Mouse (Mus musculus): ENCODE results near the gene Tbc1d21.

Gene Tbc1d21

GRCm38 (mm10) chr9:58370355-58370754 is at the start of gene Tbc1d21:
Tbc1d21 (minus strand) TSS chr9:58370455.
- in situ Hi-C loops (cut with MboI; ENCODE audit: unreplicated experiment in 2 of 2): loop anchor here (5.0 to 10.0 kb wide), 3 partner anchors 143 to 333 kb away; no protein-coding TSS in a partner anchor

GRCm38 (mm10) chr9:58411556-58411955 is 41.3 kb upstream of the Tbc1d21 start:
- in situ Hi-C loops (cut with MboI; ENCODE audit: unreplicated experiment in 2 of 2): no loop called here

DNA sequence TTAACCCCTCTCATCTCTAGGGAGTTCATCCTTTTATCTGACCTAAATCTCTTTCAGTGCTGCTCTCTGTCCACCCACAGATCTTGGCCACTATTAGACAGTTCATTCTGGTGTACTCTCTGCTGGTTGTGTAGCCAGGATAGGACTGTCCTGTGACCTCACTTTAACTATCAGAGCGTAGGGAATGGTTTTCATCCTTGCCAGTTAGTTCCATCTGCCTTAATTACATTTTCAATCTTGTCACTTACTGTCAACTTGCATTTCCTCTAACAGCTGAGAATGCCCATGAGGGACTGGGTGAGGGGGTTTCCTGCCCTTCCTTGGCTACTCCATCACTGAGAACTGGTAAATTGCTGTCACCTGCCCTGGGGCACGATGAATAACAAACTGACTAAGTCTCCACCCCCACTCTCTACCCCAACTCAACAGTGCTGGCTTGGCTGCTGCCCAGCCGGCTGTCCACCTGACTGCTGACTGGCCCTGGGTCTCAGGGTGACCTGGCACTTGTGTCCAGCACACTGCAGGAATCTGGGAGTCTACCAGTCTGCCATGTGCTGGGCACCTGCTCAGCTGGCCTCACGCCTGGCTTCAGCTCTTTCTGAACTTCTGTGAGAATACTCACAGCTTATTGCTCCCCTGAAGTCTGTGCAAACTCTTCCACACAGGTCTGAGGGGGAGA is 39.9 kb upstream of the Tbc1d21 start:
- in situ Hi-C loops (cut with MboI; ENCODE audit: unreplicated experiment in 2 of 2): no loop called here

GRCm38 (mm10) chr9:58409247-58409646 is 39.0 kb upstream of the Tbc1d21 start:
- in situ Hi-C loops (cut with MboI; ENCODE audit: unreplicated experiment in 2 of 2): no loop called here

- in situ Hi-C loops (cut with MboI; ENCODE audit: unreplicated experiment in 2 of 2): no loop called here
Measured at GRCm38 (mm10) chr9:58404412-58404811, 34.2 kb upstream of the Tbc1d21 start.

- in situ Hi-C loops (cut with MboI; ENCODE audit: unreplicated experiment in 2 of 2): no loop called here
Measured at GRCm38 (mm10) chr9:58401371-58402082, 31.3 kb upstream of the Tbc1d21 start.

GRCm38 (mm10) chr9:58399609-58400008 is 29.4 kb upstream of the Tbc1d21 start:
- in situ Hi-C loops (cut with MboI; ENCODE audit: unreplicated experiment in 2 of 2): no loop called here

DNA sequence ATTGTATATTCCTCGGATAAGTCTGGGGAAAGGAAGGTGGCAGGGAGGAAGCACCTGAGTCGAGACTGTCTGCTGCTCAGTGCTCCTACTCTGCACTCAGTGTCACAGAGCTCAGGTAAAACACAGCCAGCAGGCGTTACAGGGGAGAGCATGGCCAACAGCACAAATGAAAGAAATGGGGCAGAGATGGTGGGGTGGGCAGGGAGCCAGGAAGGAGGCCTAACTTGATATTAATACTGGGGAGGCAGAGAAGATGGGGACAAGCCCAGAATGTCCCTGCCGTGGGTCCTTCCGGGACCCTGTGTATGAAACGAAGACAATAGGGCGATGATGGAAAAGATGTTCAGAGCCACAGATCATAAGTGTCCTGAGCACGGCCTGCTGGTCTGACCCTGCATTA is 24.4 kb upstream of the Tbc1d21 start:
- in situ Hi-C loops (cut with MboI; ENCODE audit: unreplicated experiment in 2 of 2): no loop called here

DNA sequence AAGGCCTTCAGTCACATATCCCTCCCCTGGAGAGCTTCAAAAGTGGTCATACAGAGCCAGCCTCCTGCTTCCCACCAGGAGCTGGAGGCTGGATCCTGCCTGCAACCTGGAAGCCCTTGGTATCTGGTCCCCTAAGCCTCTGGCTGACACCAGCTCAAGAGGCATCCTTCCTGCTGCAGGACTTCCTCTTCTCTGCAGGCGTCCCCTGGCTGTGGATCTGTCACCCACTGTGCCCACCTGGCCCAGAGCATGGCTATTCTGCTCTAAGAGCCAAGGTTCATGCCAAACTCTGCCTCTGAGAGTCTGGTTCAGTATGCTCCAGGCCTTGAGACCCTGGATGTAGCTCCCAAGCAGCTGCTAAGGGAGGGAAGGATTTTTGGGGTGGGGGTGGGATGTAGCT is 23.6 kb upstream of the Tbc1d21 start:
- in situ Hi-C loops (cut with MboI; ENCODE audit: unreplicated experiment in 2 of 2): no loop called here

DNA sequence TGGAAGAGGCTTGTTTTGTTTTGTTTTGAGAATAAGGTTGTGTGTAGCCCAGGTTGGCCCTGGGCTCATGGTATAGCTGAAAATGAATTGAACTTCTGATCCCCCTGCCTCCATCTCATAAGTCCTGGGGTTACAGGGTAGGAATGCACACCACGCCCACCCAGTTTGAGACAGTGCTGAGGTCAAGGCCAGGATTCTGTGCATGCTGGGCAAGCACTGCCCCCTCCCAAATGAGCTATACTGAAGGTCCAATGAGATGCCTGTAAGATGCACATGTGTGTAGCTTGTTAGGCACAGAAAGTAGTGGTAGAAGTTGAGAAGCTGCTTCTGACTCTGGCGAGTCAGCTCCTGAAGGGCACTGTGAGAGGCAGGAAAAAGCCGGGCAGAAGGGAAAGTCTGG is 18.1 kb upstream of the Tbc1d21 start:
- in situ Hi-C loops (cut with MboI; ENCODE audit: unreplicated experiment in 2 of 2): no loop called here

- in situ Hi-C loops (cut with MboI; ENCODE audit: unreplicated experiment in 2 of 2): loop anchor here in 1 of 2 experiments (10.0 kb wide), 1 partner anchor 156 kb away; no protein-coding TSS in a partner anchor
Measured at GRCm38 (mm10) chr9:58378878-58379277, 8.6 kb upstream of the Tbc1d21 start.

DNA sequence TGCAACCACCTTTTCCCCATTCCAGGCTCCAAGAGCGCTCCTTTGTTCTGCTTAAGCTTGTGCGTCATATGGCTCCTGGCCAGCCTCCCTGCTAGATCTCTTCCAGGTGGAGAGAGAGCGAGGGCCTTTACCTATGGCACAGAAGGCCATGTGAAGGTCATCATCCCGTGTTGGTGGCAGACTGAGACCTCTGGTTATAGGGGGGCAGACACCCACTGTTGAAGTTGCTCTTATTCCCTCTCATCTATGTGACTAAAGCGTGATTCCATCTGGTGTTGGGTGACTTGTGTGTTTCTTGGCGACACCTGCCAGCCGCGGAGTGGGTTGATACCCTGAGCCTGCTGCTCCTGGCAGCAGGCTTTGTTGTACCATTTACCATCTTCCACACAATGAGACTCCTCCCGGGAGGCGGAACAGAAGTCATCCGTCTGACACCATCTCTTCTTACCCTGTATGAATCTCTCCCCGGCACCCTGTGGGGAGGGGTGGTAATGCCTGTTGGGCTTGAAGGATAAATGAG is 3.7 kb upstream of the Tbc1d21 start:
- in situ Hi-C loops (cut with MboI; ENCODE audit: unreplicated experiment in 2 of 2): loop anchor here (5.0 to 10.0 kb wide), 3 partner anchors 147 to 337 kb away; no protein-coding TSS in a partner anchor

DNA sequence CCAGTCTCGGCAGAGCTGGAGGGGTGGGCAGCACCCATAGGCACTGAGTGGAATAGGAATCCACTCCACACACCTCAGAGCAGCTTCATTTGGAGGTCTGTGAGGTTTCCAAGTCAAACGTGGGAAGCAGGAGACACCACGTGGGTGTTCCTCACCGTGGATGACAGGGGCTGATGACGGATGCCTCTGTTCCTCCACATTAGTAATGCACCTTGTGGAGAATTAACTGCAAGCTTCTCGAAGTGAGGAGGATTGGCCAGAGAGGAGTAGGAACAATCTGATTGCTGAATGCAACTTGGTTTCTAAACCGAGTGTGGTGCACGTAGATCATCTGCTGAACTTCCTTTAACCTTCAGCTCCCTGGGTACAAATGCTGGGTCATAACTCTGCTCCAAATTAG is 1.7 kb upstream of the Tbc1d21 start:
- in situ Hi-C loops (cut with MboI; ENCODE audit: unreplicated experiment in 2 of 2): loop anchor here (5.0 to 10.0 kb wide), 3 partner anchors 145 to 335 kb away; no protein-coding TSS in a partner anchor

DNA sequence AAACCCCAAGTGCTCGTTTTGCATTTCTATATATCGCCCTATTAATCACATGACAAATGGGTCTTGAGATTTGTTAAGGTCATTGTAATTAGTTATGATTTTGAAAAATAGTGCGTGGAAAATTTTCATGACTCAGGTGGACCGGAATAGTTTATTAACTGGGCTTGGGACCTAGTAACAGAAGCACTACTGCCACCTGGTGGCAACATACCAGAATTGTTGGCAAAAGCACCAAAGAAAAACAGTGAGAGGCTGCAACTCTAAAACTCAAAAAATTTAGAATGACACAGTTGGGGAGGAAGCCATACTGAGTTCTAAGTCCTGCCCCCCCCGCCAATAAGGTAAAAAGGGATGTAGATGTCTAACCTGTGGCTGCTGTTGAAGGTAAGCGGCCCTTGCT is 611 bp downstream of the Tbc1d21 start:
- in situ Hi-C loops (cut with MboI; ENCODE audit: unreplicated experiment in 2 of 2): loop anchor here (5.0 to 10.0 kb wide), 5 partner anchors 75 to 332 kb away; no protein-coding TSS in a partner anchor

DNA sequence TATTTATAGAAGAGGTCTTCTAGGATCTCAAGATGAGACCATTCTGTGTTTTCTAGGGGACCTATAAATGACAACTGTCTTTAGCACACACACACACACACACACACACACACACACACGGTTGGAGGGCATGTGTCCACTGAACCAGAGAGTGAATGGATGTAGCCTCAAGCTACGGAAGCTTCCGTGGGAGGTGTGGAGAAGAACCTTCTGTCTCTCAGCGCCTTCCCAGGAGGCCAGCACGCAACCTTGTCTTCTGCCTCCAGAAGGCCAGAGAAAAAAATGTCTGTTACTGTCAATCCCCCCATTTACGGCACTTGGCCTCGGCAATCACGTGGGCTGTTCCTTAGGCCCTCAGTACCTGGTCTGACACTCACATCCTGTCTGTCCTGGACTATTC is 5.9 kb downstream of the Tbc1d21 start:
- in situ Hi-C loops (cut with MboI; ENCODE audit: unreplicated experiment in 2 of 2): loop anchor here in 1 of 2 experiments (10.0 kb wide), 1 partner anchor 70 kb away; no protein-coding TSS in a partner anchor

DNA sequence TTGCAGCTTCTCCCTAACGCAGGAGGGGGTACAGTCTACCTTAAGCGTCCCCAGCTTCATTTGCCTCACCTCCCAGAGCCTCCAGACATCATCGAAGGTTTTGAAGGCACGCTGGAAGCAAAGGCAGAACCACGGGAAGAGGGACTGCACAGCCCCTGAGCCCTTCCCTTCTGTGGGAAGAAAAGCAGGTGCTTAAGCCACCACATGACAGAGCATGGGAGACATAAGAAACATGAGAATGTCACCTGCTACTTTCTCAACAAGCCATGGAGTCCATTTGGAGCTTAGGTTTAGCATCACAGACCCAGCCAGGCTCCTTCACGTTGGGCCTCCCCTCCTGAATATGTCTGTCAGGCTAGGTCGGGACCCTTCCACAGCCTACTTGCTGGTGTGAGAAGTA is 8.3 kb downstream of the Tbc1d21 start:
- in situ Hi-C loops (cut with MboI; ENCODE audit: unreplicated experiment in 2 of 2): loop anchor here in 1 of 2 experiments (10.0 kb wide), 1 partner anchor 67 kb away; no protein-coding TSS in a partner anchor

- in situ Hi-C loops (cut with MboI; ENCODE audit: unreplicated experiment in 2 of 2): loop anchor here in 1 of 2 experiments (10.0 kb wide), 1 partner anchor 67 kb away; no protein-coding TSS in a partner anchor
Measured at GRCm38 (mm10) chr9:58361373-58361772, 8.9 kb downstream of the Tbc1d21 start.

DNA sequence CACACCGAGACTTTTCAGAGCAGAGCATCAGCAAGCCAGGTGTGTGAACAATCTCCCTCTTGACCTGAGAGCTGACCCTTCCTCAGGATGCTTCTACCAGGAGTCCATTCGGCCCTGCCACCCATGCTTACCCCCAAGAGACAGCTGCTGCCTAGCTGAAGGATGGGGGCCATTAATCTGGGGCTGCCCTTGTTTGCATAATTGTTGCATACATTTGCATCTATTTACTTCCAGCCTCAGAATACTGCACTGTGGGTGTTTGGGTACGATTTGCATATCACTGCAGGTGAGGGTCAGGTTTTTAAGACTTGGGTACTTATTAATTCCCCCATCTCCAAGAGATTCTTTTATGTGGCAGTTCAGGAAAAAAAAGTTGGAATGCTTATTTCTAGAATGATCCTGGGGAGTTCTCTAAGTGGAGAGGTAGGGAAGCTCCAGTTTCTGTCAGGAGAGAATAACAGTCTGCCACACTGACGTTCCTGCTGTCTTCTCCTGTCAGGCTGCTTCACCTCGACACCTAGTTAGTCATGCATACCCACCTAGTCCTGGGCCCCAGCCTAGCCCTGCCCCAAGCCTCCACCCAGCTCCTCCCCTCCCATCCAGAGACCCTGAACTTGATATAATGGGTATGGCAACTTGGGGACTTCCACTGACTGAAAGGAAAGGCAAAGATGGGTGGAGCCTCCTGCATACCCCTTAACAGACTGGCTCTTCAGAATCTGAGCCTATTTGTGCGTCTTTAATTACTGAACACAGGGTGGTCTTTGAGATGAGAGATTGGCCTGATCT is 14.8 kb downstream of the Tbc1d21 start:
- in situ Hi-C loops (cut with MboI; ENCODE audit: unreplicated experiment in 2 of 2): no loop called here

- in situ Hi-C loops (cut with MboI; ENCODE audit: unreplicated experiment in 2 of 2): no loop called here
Measured at GRCm38 (mm10) chr9:58354701-58355100, 15.6 kb downstream of the Tbc1d21 start.

GRCm38 (mm10) chr9:58353224-58353623 is 17.0 kb downstream of the Tbc1d21 start:
- in situ Hi-C loops (cut with MboI; ENCODE audit: unreplicated experiment in 2 of 2): no loop called here
